Mouse (Mus musculus): ENCODE data around the gene Mon1a.

The Mon1a gene

DNA sequence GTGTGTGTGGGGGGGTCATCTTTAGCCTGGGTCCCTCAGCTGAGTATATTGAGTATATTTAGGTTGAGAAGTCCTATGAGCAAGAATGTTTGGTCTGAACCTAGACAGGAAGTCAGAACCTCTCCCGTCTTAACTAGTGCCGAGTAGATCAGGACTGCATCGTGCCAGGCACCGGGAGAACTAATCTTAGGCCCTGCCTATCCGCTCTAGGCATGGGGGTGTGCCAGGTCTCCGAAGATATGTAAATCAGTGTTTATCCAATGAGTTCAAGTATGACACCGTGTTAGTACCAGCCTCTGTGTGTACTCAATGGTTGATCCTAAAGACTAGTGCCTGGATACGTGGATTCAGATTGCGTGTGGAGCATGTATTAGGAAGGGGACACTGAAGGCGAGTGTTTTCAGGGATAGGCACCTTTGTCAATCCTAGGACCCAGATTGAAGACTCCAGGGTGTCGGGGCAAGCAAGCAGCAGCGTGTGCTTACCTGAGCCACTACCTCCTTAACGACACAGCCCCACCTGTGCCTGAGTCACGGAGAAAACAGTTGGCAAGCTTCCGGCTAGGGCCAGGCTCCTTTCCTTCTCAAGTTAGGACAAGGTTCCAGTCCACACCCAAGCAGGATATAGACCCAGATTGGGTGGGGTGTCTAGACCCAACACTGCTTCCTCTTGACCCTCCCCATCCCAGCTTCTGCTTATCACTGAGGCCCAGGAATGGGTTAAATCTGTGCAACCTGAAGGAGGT is 22.2 kb downstream of the Mon1a start:
- no peak for DNase-seq

DNA sequence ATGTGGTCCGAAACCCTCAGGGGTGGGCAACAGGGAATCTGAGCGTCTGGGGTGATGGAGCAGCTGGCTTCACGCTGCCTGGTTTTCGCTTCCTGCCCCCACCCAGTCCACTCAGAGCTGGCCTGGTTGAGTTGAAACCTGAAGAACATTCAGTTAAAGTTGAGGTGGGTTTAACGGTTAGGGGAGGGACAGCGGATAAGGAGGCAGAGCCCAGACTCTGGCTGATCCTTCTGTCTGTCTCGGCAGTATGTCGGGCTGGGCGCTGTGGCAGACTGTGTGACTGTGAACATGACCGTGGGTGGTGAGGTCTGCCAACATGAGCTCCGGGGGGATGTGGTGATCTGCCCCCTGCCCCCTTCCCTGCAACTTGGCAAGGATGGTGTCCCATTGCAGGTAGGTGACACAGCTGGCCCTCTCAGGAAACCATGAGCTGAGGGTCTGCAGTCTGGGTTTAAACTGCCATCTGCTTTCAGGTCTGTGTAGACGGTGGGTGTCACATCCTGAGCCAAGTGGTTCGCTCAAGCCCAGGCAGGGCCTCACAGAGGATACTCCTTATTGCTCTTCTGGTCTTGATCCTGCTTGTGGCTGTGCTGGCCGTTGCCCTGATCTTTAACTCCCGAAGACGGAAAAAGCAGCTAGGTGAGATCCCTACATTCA is 26.9 kb downstream of the Mon1a start:
- DNase-seq, result no peak

GRCm38 (mm10) chr9:107917895-107918608 is 30.1 kb downstream of the Mon1a start:
- DNase-seq, result no peak

- no peak for DNase-seq
These were observed 30.9 kb downstream of the Mon1a start for GRCm38 (mm10) chr9:107918884-107919283.

DNA sequence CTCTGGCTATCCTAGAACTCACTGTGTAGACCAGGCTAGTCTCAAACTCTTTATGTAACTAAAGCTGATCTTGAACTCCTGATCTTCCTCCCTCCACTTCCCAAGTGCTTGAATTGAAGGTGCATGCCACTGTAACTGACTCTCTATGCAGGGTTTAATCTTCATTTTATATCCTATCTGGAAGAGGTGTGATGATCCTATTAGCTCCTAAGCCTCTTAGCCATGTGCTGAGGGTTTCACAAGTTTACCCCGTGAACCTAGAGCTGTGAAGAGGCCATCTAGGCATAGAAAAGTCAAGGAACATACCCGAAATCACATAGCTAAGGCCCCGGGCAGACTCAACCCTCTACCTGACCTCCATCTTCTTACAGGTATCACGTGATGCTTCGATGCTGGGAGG is 31.5 kb downstream of the Mon1a start:
- no peak for DNase-seq

- peak in 1 of 2 experiments; percentile 27 for DNase-seq
These were observed 35.1 kb downstream of the Mon1a start for GRCm38 (mm10) chr9:107923021-107923420.

GRCm38 (mm10) chr9:107923956-107924355 is 36.0 kb downstream of the Mon1a start:
- no peak for DNase-seq

DNA sequence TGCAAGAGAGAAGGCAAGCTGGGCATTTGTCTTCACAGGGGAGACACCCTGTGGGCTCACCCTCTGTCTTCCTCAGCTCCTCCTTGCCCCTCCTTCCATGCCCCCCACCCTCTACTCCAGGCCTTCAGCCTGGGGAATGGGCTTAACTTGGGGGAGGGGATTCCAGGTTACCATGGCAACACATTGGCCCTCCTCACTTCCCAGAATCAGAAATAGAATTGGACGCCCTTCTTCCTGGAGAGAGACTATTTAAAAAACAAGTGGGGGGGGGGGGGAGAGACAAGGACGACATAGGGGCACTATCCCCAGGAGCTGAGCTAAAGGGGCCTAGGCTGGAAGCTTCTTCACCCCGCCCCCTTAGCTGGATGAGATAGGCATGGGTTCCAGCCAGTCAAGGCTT is 37.3 kb downstream of the Mon1a start:
- no peak for DNase-seq

GRCm38 (mm10) chr9:107926920-107927420 is 39.0 kb downstream of the Mon1a start:
- no peak for DNase-seq

DNA sequence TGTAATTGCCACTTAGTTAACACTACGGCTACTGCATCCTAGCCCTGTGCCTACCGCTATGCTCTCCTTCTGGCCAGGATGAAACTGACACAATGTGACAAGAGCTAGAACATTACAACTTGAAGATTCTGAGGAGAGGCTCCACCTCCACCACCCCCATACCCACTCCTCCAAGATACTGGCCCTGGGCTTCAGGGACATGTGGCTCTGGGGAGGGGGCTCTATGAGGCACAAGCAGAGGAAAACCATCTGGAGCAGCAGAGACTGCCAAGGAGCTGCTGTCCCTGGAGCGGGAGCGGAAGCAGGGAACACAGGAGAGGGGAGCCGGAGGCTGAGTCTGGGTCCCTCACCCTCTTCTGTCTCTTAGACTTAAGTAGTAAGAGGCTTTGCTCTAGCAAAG is 39.8 kb downstream of the Mon1a start:
- DNase-seq, result no peak

- DNase-seq, result no peak
These were observed 40.2 kb downstream of the Mon1a start, which contains the start of gene Actl11 for GRCm38 (mm10) chr9:107928169-107928568. TSS of gene Actl11 (plus strand) at chr9:107928469.

- no peak for DNase-seq
These were observed 44.3 kb downstream of the Mon1a start for GRCm38 (mm10) chr9:107932221-107932620.

- no peak for DNase-seq
These were observed 46.2 kb downstream of the Mon1a start for GRCm38 (mm10) chr9:107934146-107934545.

GRCm38 (mm10) chr9:107935374-107935773 is 47.4 kb downstream of the Mon1a start, which contains the start of gene Camkv:
TSS of gene Camkv (plus strand) at chr9:107935674.
- DNase-seq, result no peak

- peak in 1 of 2 experiments; percentile 22 for DNase-seq
These were observed 47.9 kb downstream of the Mon1a start for GRCm38 (mm10) chr9:107935790-107936214.

- no peak for DNase-seq
These were observed 48.4 kb downstream of the Mon1a start for GRCm38 (mm10) chr9:107936215-107936822.

DNA sequence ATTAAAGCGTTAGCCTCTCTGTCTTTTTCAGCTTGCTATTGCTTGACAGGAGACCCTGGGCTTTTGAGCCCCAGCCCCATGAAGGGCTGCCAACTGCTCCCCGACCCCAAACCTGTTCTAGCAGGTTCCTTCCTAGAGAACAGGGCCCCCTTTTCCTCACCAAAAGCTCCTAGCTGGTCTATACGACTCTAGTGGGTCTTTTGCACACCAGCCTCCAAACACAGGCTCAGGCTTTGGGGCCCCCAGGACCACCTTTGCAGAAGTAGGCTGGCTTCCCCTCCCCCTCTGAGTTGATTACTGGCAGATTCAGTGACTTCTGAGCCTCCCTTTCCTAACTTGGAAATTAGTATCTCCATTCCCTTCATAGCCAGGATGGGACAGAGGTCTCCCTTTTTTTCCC is 48.9 kb downstream of the Mon1a start:
- DNase-seq, result no peak

- DNase-seq, result no peak
These were observed 59.6 kb downstream of the Mon1a start for GRCm38 (mm10) chr9:107947241-107948194.

- no peak for DNase-seq
These were observed 61.4 kb downstream of the Mon1a start for GRCm38 (mm10) chr9:107949184-107949921.

DNA sequence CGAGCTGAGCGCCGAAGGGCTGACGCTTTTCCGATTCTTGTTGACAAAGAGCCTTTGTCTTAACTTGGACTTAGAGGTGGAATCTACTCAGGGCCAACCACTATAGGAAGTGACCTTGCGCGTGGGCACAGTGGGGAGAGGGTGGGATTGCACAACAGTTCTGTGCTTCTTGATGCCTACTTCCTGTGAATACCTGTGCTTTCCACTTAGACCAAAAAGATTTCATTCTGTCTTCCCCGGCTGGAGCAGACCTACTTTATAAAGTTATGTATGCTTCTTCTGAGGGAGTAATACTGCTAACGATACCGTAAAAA is 61.9 kb downstream of the Mon1a start, which contains the start of gene Traip:
Gene Traip, plus strand, starts transcription at position 215 of the 314 bp plus-strand sequence.
- no peak for DNase-seq
